Mouse (Mus musculus): ENCODE measurements around the gene Aak1. TPM values are rescaled to one million over a fixed set of nuclear protein-coding genes. Genes with fewer than 3 reads are reported as not detected.
"Not testable (repeated sequence)": the region's sequence is repeated elsewhere in the genome, so short reads cannot be mapped to it uniquely, and the experiment has no call there.

The Aak1 gene
- polyA plus RNA-seq, 1 experiment, result 24.0 TPM

- Histone ChIP-seq H3K27ac (ENCODE audit: insufficient read depth, low read depth, low read length) (no peak overlapping the region), H3K4me3 (ENCODE audit: insufficient read depth, low read length) (no peak overlapping the region), H3K4me1 (ENCODE audit: control insufficient read depth, insufficient read depth, low read length) (peaks cover 24% of the 10 kb centered on the region)
- TF ChIP-seq CTCF (IDR thresholded peaks at IDR 0.05; ENCODE audit: low read depth, low read length), result no peak
- TF ChIP-seq POLR2A (IDR thresholded peaks at IDR 0.05; ENCODE audit: borderline replicate concordance, low read depth, low read length), result no peak
Measured at GRCm38 (mm10) chr6:86853928-86854327, 4.6 kb downstream of the Aak1 start.

- TF ChIP-seq POLR2A (IDR thresholded peaks at IDR 0.05; ENCODE audit: borderline replicate concordance, low read depth, low read length) (no peak), CTCF (IDR thresholded peaks at IDR 0.05; ENCODE audit: low read depth, low read length) (no peak)
- no peak overlapping the region for H3K4me3 ChIP-seq (ENCODE audit: insufficient read depth, low read length)
- no peak overlapping the region for H3K27ac ChIP-seq (ENCODE audit: insufficient read depth, low read depth, low read length)
- peaks cover 24% of the 10 kb centered on the region for H3K4me1 ChIP-seq (ENCODE audit: control insufficient read depth, insufficient read depth, low read length)
Measured at GRCm38 (mm10) chr6:86854941-86855340, 5.6 kb downstream of the Aak1 start.

GRCm38 (mm10) chr6:86858606-86859005, 9.3 kb downstream of the Aak1 start:
- H3K4me3 ChIP-seq (ENCODE audit: insufficient read depth, low read length), result no peak overlapping the region
- no peak overlapping the region for H3K27ac ChIP-seq (ENCODE audit: insufficient read depth, low read depth, low read length)
- peaks cover 4% of the 10 kb centered on the region for H3K4me1 ChIP-seq (ENCODE audit: control insufficient read depth, insufficient read depth, low read length)
- TF ChIP-seq POLR2A (IDR thresholded peaks at IDR 0.05; ENCODE audit: borderline replicate concordance, low read depth, low read length) (no peak), CTCF (IDR thresholded peaks at IDR 0.05; ENCODE audit: low read depth, low read length) (no peak)

- H3K4me3 ChIP-seq (ENCODE audit: insufficient read depth, low read length), result no peak overlapping the region
- H3K4me1 ChIP-seq (ENCODE audit: control insufficient read depth, insufficient read depth, low read length), result no peaks in the 10 kb centered on the region
- no peak overlapping the region for H3K27ac ChIP-seq (ENCODE audit: insufficient read depth, low read depth, low read length)
- no peak for TF ChIP-seq CTCF (IDR thresholded peaks at IDR 0.05; ENCODE audit: low read depth, low read length)
- TF ChIP-seq POLR2A (IDR thresholded peaks at IDR 0.05; ENCODE audit: borderline replicate concordance, low read depth, low read length), result no peak
Measured at GRCm38 (mm10) chr6:86860732-86861463, 11.6 kb downstream of the Aak1 start.

GRCm38 (mm10) chr6:86864358-86864757, 15.0 kb downstream of the Aak1 start:
- Histone ChIP-seq H3K27ac (ENCODE audit: insufficient read depth, low read depth, low read length) (no peak overlapping the region), H3K4me1 (ENCODE audit: control insufficient read depth, insufficient read depth, low read length) (peaks cover 11% of the 10 kb centered on the region), H3K4me3 (ENCODE audit: insufficient read depth, low read length) (no peak overlapping the region)
- TF ChIP-seq POLR2A (IDR thresholded peaks at IDR 0.05; ENCODE audit: borderline replicate concordance, low read depth, low read length), result no peak
- no peak for TF ChIP-seq CTCF (IDR thresholded peaks at IDR 0.05; ENCODE audit: low read depth, low read length)

- Histone ChIP-seq H3K4me1 (ENCODE audit: control insufficient read depth, insufficient read depth, low read length) (peaks cover 45% of the 10 kb centered on the region), H3K4me3 (ENCODE audit: insufficient read depth, low read length) (no peak overlapping the region), H3K27ac (ENCODE audit: insufficient read depth, low read depth, low read length) (no peak overlapping the region)
- TF ChIP-seq CTCF (IDR thresholded peaks at IDR 0.05; ENCODE audit: low read depth, low read length), result no peak
- TF ChIP-seq POLR2A (IDR thresholded peaks at IDR 0.05; ENCODE audit: borderline replicate concordance, low read depth, low read length), result no peak
Measured at GRCm38 (mm10) chr6:86870335-86870734, 21.0 kb downstream of the Aak1 start.

GRCm38 (mm10) chr6:86871783-86872182, 22.5 kb downstream of the Aak1 start:
- no peak overlapping the region for H3K4me3 ChIP-seq (ENCODE audit: insufficient read depth, low read length)
- no peak overlapping the region for H3K27ac ChIP-seq (ENCODE audit: insufficient read depth, low read depth, low read length)
- H3K4me1 ChIP-seq (ENCODE audit: control insufficient read depth, insufficient read depth, low read length), result peaks cover 46% of the 10 kb centered on the region
- TF ChIP-seq CTCF (IDR thresholded peaks at IDR 0.05; ENCODE audit: low read depth, low read length) (no peak), POLR2A (IDR thresholded peaks at IDR 0.05; ENCODE audit: borderline replicate concordance, low read depth, low read length) (no peak)

- peaks cover 36% of the 10 kb centered on the region for H3K4me1 ChIP-seq (ENCODE audit: control insufficient read depth, insufficient read depth, low read length)
- H3K4me3 ChIP-seq (ENCODE audit: insufficient read depth, low read length), result no peak overlapping the region
- TF ChIP-seq CTCF (IDR thresholded peaks at IDR 0.05; ENCODE audit: low read depth, low read length) (no peak), POLR2A (IDR thresholded peaks at IDR 0.05; ENCODE audit: borderline replicate concordance, low read depth, low read length) (no peak)
- no peak overlapping the region for H3K27ac ChIP-seq (ENCODE audit: insufficient read depth, low read depth, low read length)
Measured at GRCm38 (mm10) chr6:86874711-86875375, 25.5 kb downstream of the Aak1 start.

- no peak overlapping the region for H3K27ac ChIP-seq (ENCODE audit: insufficient read depth, low read depth, low read length)
- TF ChIP-seq CTCF (IDR thresholded peaks at IDR 0.05; ENCODE audit: low read depth, low read length) (no peak), POLR2A (IDR thresholded peaks at IDR 0.05; ENCODE audit: borderline replicate concordance, low read depth, low read length) (no peak)
- H3K4me1 ChIP-seq (ENCODE audit: control insufficient read depth, insufficient read depth, low read length), result peaks cover 24% of the 10 kb centered on the region
- H3K4me3 ChIP-seq (ENCODE audit: insufficient read depth, low read length), result no peak overlapping the region
Measured at GRCm38 (mm10) chr6:86876451-86876850, 27.1 kb downstream of the Aak1 start.

GRCm38 (mm10) chr6:86878656-86879055, 29.3 kb downstream of the Aak1 start:
- not testable (repeated sequence) for H3K4me3 ChIP-seq (ENCODE audit: insufficient read depth, low read length); H3K27ac ChIP-seq (ENCODE audit: insufficient read depth, low read depth, low read length)
- 0 out of 2 replicates have a peak, but pooled peaks have one; percentile 20 for TF ChIP-seq CTCF (IDR thresholded peaks at IDR 0.05; ENCODE audit: low read depth, low read length)
- H3K4me1 ChIP-seq (ENCODE audit: control insufficient read depth, insufficient read depth, low read length), result peaks cover 12% of the 10 kb centered on the region

All from bone marrow macrophage, adult 2 months (primary cell).